Mouse (Mus musculus) stomach, embryonic 16.5 days (tissue): Measurements from ENCODE around the gene Suds3. TPM values are rescaled to one million over a fixed set of nuclear protein-coding genes. Genes with fewer than 3 reads are reported as not detected.

ENCODE experiments used
- ATAC-seq: fragments of 200-750 bp; cut with Nextera tagmentation; 2 replicates; pipeline ENCODE4 v1.8.0; 2017; ENCODE audit warnings: moderate number of reproducible peaks, moderate TSS enrichment; ENCODE audit not compliant: insufficient read depth, low FRiP score
- H3K27ac ChIP-seq: fragments of 300-500 bp; sonication (generic); 2 replicates; pipeline ENCODE4 v1.5.1; 2014; ENCODE audit warnings: low read length
- H3K27me3 ChIP-seq: fragments of 300-500 bp; sonication (generic); 2 replicates; pipeline ENCODE4 v1.6.1; 2014; ENCODE audit warnings: low read length, control low read depth, mixed read lengths; ENCODE audit not compliant: control insufficient read depth, insufficient read depth
- H3K36me3 ChIP-seq: fragments of 300-500 bp; sonication (generic); 2 replicates; pipeline ENCODE4 v1.6.1; 2014; ENCODE audit warnings: low read length; ENCODE audit not compliant: control insufficient read depth, insufficient read depth
- H3K4me1 ChIP-seq: fragments of 300-500 bp; sonication (generic); 2 replicates; pipeline ENCODE4 v1.6.1; 2014; ENCODE audit warnings: low read length, control low read depth, mixed read lengths; ENCODE audit not compliant: control insufficient read depth, insufficient read depth
- H3K4me2 ChIP-seq: fragments of 300-500 bp; sonication (generic); 2 replicates; pipeline ENCODE4 v1.6.1; 2014; ENCODE audit warnings: low read depth, low read length, mixed read lengths
- H3K4me3 ChIP-seq: fragments of 300-500 bp; sonication (generic); replicated peaks from 2 replicates; pipeline ENCODE4 v1.5.1; 2014; ENCODE audit warnings: mild to moderate bottlenecking, low read length
- H3K9ac ChIP-seq: fragments of 300-500 bp; sonication (generic); 2 replicates; pipeline ENCODE4 v1.6.1; 2014; ENCODE audit warnings: low read length
- H3K9me3 ChIP-seq: fragments of 300-500 bp; sonication (generic); replicated peaks from 2 replicates; pipeline ENCODE4 v1.6.1; 2016; ENCODE audit warnings: low read length, control low read depth; ENCODE audit not compliant: control insufficient read depth
- WGBS: fragments of 180-500 bp; shearing (Covaris S2); extraction: QIAGEN DNeasy Blood & Tissue Kit; methylation state at CpG from one replicate; pipeline ENCODE4 v1.1.7; 2014; 5-methylcytosine and 5-hydroxymethylcytosine counted together
- polyA plus RNA-seq: library from polyadenylated mRNA; unstranded; fragments of >200 nt; fragmentation: Nextera tagmentation; extraction: Ambion mirVana; gene quantifications from 2 replicates; pipeline ENCODE4 v1.2.1, GENCODE M21; 2015

Suds3 gene
- polyA plus RNA-seq, 1 experiment from 2014 or later, result 46.2 TPM

DNA sequence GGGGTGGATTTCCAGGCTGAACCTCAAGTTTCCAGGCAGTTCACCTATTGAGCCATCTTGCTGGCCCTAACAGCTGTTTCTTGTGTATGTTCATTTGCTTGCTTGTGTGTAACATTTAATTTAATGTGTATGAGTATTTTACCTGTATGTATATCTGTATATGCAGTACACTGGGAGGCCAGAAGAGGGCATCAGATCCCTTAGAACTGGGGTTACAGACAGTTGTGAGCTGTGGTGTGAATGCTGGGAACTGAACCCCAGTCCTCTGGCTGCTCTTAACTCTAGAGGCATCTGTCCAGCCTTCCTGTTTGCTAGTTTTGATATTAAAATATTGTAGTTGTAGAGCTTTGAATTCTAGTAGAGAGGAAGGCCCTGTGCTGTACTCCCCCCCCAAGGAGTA is 37.0 kb upstream of the Suds3 start:
- no peak overlapping the region for H3K4me3 ChIP-seq

DNA sequence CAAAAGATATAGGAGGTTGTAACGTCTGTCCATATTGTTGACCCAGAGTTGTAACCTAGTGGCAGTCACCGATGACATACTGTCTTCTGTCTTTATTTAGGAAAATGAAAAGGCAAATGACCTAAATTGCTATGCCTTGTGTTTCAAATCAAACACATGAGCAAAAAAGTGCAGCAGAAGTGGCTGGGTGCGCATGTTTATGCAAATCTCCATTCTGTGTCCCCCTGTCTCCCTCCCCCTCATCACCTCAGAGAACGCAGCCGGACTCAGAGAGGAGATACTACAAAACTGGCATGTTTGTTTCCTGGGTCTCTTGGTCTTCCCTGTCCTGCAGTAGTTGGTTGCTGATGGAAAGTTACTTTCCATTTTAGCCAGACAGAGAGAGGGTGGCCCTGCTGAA is 34.2 kb upstream of the Suds3 start:
- H3K4me2 ChIP-seq, result no peak overlapping the region
- no peak overlapping the region for H3K4me3 ChIP-seq
- H3K27ac ChIP-seq, result no peak overlapping the region
- 0 out of 2 replicates have a peak, but pooled peaks cover 3% of the 10 kb centered on the region for H3K4me1 ChIP-seq
- 78% methylated on average over 5 of the region's 5 CpGs for WGBS
- H3K9ac ChIP-seq, result no peak overlapping the region; the same call in 1 of the 2 replicates
- H3K27me3 ChIP-seq, result no peaks in the 10 kb centered on the region
- H3K36me3 ChIP-seq, result 0 out of 2 replicates have a peak, but pooled peaks cover 5% of the 10 kb centered on the region
- H3K9me3 ChIP-seq, result 0 out of 2 replicates have a peak, but pooled peaks cover 5% of the 10 kb centered on the region
- ATAC-seq, result no peak

More for the DNA sequence above, 37.0 kb upstream of the Suds3 start:
- Histone ChIP-seq H3K27ac (no peak overlapping the region), H3K36me3 (0 out of 2 replicates have a peak, but pooled peaks cover 5% of the 10 kb centered on the region), H3K9ac (no peak overlapping the region), H3K9me3 (0 out of 2 replicates have a peak, but pooled peaks cover 3% of the 10 kb centered on the region), H3K4me1 (0 out of 2 replicates have a peak, but pooled peaks cover 6% of the 10 kb centered on the region), H3K4me2 (no peak overlapping the region), H3K27me3 (no peaks in the 10 kb centered on the region)
- ATAC-seq, result no peak

- H3K4me3 ChIP-seq, result no peak overlapping the region
- no peak overlapping the region for H3K27ac ChIP-seq
- H3K9me3 ChIP-seq, result 0 out of 2 replicates have a peak, but pooled peaks cover 5% of the 10 kb centered on the region
- H3K27me3 ChIP-seq, result no peaks in the 10 kb centered on the region
- H3K36me3 ChIP-seq, result 0 out of 2 replicates have a peak, but pooled peaks cover 5% of the 10 kb centered on the region
- WGBS, result 58% methylated on average over 16 of the region's 16 CpGs
- no peak for ATAC-seq
- no peak overlapping the region for H3K9ac ChIP-seq
- H3K4me1 ChIP-seq, result 0 out of 2 replicates have a peak, but pooled peaks cover 3% of the 10 kb centered on the region
- no peak overlapping the region for H3K4me2 ChIP-seq
Measured at GRCm38 (mm10) chr5:117149054-117149942, 33.4 kb upstream of the Suds3 start.

DNA sequence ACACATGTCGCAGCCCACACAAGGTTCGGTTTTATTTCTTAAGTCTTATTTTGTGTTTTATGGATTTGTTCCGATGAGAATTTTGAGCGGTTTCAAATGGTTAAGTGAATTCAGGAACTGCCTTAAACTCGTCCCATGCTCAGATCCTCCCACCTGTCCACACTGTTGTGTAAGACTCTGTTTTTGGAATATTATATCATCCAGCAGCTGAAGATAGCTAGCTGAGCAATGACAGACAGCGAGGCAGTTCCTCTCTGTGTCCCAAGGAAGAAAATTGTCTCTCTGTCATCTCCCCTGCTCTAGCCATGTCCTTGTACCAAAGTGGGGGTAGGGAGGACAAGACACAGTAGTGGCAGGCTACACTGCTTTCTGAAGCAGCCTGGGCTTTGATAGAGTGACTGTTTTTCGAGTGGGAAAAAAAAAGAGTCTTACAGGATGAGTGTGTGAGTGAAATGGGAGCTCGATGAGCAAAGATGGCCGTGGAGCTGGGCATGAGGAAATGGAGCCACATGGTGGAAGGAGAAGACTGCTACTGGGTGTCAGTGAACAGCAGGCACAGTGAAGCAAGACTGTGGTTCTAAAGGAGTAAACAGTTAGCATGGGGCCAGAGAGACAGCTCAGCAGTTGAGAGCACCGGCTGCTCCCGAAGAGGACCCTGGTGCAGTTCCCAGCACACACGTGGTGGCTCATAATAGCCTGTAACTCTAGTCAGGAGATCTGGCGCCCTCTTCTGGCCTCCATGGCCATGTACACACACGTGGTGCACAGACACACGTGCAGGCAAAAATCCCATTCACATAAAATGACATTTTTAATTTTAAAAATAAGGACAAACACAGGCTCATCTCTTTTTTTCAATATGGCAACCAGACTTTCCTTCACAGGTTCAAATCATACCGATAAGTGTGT is 31.5 kb upstream of the Suds3 start:
- H3K27ac ChIP-seq, result no peak overlapping the region
- H3K36me3 ChIP-seq, result no peaks in the 10 kb centered on the region
- ATAC-seq, result no peak
- H3K4me2 ChIP-seq, result no peak overlapping the region
- no peaks in the 10 kb centered on the region for H3K27me3 ChIP-seq
- WGBS, result 89% methylated on average over 16 of the region's 16 CpGs
- no peaks in the 10 kb centered on the region for H3K4me1 ChIP-seq
- H3K9ac ChIP-seq, result no peak overlapping the region
- H3K9me3 ChIP-seq, result 0 out of 2 replicates have a peak, but pooled peaks cover 2% of the 10 kb centered on the region
- H3K4me3 ChIP-seq, result no peak overlapping the region

DNA sequence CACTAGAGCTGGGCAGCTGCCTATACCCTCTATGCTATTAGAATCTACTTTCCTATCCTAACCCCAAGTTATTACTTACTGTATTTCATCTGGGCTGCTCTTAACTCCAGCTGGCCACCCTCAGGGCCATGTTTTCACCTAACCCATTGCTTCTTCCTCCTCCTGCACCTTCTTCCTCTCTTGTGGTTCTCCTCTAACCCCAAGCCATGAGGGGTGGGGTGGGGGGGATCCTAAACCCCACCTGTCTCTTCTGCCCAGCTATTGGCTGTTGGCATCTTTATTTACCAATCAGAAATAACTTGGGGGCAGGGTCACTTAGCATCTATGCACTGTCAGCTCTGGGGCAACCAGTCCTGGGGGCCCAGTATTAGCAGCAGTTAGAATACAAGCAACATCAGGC is 30.3 kb upstream of the Suds3 start:
- no peaks in the 10 kb centered on the region for H3K27me3 ChIP-seq
- H3K4me2 ChIP-seq, result no peak overlapping the region
- no peak overlapping the region for H3K9ac ChIP-seq
- no peaks in the 10 kb centered on the region for H3K36me3 ChIP-seq
- H3K9me3 ChIP-seq, result 0 out of 2 replicates have a peak, but pooled peaks cover 2% of the 10 kb centered on the region
- no peak for ATAC-seq
- H3K4me3 ChIP-seq, result no peak overlapping the region
- H3K27ac ChIP-seq, result no peak overlapping the region
- H3K4me1 ChIP-seq, result no peaks in the 10 kb centered on the region

DNA sequence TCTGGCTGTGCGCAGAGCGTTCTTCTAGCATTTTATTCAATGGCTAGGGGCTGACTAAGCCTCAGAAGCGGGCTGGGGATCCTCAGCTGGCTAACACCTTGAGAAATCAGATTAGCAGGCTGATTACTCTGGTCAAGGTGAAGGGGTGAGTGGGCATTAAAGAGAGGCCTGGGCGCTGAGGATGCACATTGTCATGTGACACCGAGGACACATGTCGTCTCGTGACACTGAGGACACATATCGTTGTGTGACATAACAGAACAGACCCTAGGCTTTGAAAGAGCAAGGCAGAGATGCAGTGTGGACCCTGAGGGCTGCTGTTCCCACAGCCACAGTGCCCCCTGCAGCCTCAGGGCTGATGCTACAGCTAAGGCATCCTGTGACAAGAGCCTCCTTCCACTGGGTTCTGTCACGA is 27.8 kb upstream of the Suds3 start:
- 0 out of 2 replicates have a peak, but pooled peaks cover 2% of the 10 kb centered on the region for H3K9me3 ChIP-seq
- no peak overlapping the region for H3K9ac ChIP-seq
- no peak overlapping the region for H3K27ac ChIP-seq
- no peak overlapping the region for H3K4me2 ChIP-seq
- no peak overlapping the region for H3K4me3 ChIP-seq
- 0 out of 2 replicates have a peak, but pooled peaks cover 5% of the 10 kb centered on the region for H3K4me1 ChIP-seq
- WGBS, result 57% methylated on average over 9 of the region's 9 CpGs
- 0 out of 2 replicates have a peak, but pooled peaks have one; percentile 32 for ATAC-seq
- no peaks in the 10 kb centered on the region for H3K36me3 ChIP-seq
- H3K27me3 ChIP-seq, result no peaks in the 10 kb centered on the region

DNA sequence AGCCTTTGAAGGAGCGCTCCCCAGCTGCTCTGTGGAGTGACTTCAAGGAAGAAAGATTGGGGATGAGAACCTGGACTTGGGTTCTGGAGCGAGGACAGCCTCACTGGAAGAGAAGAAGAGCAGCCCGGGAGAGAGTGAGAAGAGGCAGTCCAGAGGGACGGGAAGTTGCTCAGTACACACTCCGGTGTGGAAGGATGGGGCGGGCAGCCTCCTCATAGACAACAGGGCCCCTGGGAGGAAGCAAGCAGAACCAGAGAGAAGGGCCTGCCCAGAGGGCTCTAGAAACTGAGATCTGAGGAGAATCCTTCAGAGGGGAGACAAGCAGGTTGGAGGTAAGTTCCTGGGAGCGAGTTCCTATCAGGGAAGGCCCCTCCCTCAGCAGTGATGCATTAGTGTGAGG is 24.5 kb upstream of the Suds3 start:
- H3K9ac ChIP-seq, result no peak overlapping the region
- H3K27ac ChIP-seq, result no peak overlapping the region
- no peaks in the 10 kb centered on the region for H3K27me3 ChIP-seq
- H3K9me3 ChIP-seq, result no peaks in the 10 kb centered on the region
- ATAC-seq, result no peak
- H3K4me3 ChIP-seq, result no peak overlapping the region
- H3K4me1 ChIP-seq, result peaks cover 24% of the 10 kb centered on the region
- H3K4me2 ChIP-seq, result no peak overlapping the region
- H3K36me3 ChIP-seq, result no peaks in the 10 kb centered on the region
- 65% methylated on average over 7 of the region's 7 CpGs for WGBS

DNA sequence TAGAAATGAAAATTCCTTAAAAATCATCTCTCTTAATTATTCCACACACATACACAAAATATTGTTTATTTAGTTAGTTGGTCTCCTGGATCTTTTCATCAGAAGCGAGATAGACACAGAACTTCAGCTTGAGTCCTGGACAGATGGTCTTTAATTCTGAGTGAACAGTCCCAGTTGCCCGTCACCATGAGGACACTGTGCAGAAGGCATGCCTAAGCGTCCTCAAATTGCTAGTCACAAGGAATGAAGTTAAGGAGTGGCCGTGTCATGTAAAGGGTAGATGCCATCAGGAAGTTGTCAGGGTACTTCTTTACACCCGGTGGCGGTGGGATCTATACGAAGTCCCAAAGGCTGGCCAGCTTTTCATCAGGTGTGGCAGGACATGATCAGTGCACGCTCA is 23.9 kb upstream of the Suds3 start:
- H3K4me1 ChIP-seq, result peaks cover 30% of the 10 kb centered on the region
- no peak overlapping the region for H3K4me2 ChIP-seq
- no peaks in the 10 kb centered on the region for H3K27me3 ChIP-seq
- no peak for ATAC-seq
- no peak overlapping the region for H3K4me3 ChIP-seq
- H3K9me3 ChIP-seq, result no peaks in the 10 kb centered on the region
- no peak overlapping the region for H3K9ac ChIP-seq
- no peak overlapping the region for H3K27ac ChIP-seq
- H3K36me3 ChIP-seq, result no peaks in the 10 kb centered on the region
- 69% methylated on average over 8 of the region's 8 CpGs for WGBS
